Mouse (Mus musculus): Measurements from ENCODE around the gene Dnah3.

GRCm38 (mm10) chr7:119969320-119969719 lies 125.8 kb downstream of the Dnah3 start:
- TF ChIP-seq POLR2A (IDR thresholded peaks at IDR 0.05; ENCODE audit: low read depth, low read length) (no peak), CTCF (conservative IDR thresholded peaks at IDR 0.05; ENCODE audit: insufficient read depth, insufficient read length, low read depth, low read length) (no peak)

Data from kidney, adult 2 months (tissue).